Mouse (Mus musculus): Measurements from ENCODE around the gene Adal.

- TF ChIP-seq CTCF (conservative IDR thresholded peaks at IDR 0.05; ENCODE audit: low read length) = no peak
- no peak for TF ChIP-seq NANOG (IDR thresholded peaks at IDR 0.05; ENCODE audit: borderline replicate concordance, low read length)
These were observed 34.3 kb upstream of the Adal start for GRCm38 (mm10) chr2:121105940-121106339.
